Mouse (Mus musculus) intestine, embryonic 16.5 days (tissue): Measurements from ENCODE around the gene Ccnh. TPM values are rescaled to one million over a fixed set of nuclear protein-coding genes. Genes with fewer than 3 reads are reported as not detected.
"Not testable (repeated sequence)": the region's sequence is repeated elsewhere in the genome, so short reads cannot be mapped to it uniquely, and the experiment has no call there.

Experiments used
- ATAC-seq: fragments of 200-750 bp; cut with Nextera tagmentation; 2 replicates; pipeline ENCODE4 v1.8.0; 2017; ENCODE audit warnings: moderate TSS enrichment, moderate library complexity
- H3K27ac ChIP-seq: fragments of 300-500 bp; sonication (generic); 2 replicates; pipeline ENCODE4 v1.5.1; 2014; ENCODE audit warnings: mild to moderate bottlenecking, low read length
- H3K27me3 ChIP-seq: fragments of 300-500 bp; sonication (generic); replicated peaks from 2 replicates; pipeline ENCODE4 v1.6.1; 2014; ENCODE audit warnings: low read length, control low read depth, mixed read lengths; ENCODE audit not compliant: control insufficient read depth, insufficient read depth
- H3K36me3 ChIP-seq: fragments of 300-500 bp; sonication (generic); 2 replicates; pipeline ENCODE4 v1.6.1; 2014; ENCODE audit warnings: low read length, control low read depth; ENCODE audit not compliant: control insufficient read depth, insufficient read depth
- H3K4me1 ChIP-seq: fragments of 300-500 bp; sonication (generic); 2 replicates; pipeline ENCODE4 v1.6.1; 2014; ENCODE audit warnings: low read length, control low read depth, mixed read lengths; ENCODE audit not compliant: control insufficient read depth, insufficient read depth
- H3K4me2 ChIP-seq: fragments of 300-500 bp; sonication (generic); 2 replicates; pipeline ENCODE4 v1.6.1; 2014; ENCODE audit warnings: low read depth, low read length, control low read depth
- H3K4me3 ChIP-seq: fragments of 300-500 bp; sonication (generic); 2 replicates; pipeline ENCODE4 v1.5.1; 2014; ENCODE audit warnings: mild to moderate bottlenecking, low read length
- H3K9ac ChIP-seq: fragments of 300-500 bp; sonication (generic); 2 replicates; pipeline ENCODE4 v1.6.1; 2014; ENCODE audit warnings: low read depth, low read length
- H3K9me3 ChIP-seq: fragments of 300-500 bp; sonication (generic); 2 replicates; pipeline ENCODE4 v1.6.1; 2016; ENCODE audit warnings: low read length, control low read depth; ENCODE audit not compliant: control insufficient read depth
- WGBS: fragments of 180-500 bp; shearing (Covaris S2); extraction: QIAGEN DNeasy Blood & Tissue Kit; methylation state at CpG from one replicate; pipeline ENCODE4 v1.1.7; 2014; 5-methylcytosine and 5-hydroxymethylcytosine counted together
- polyA plus RNA-seq: library from polyadenylated mRNA; unstranded; fragments of >200 nt; fragmentation: Nextera tagmentation; extraction: Ambion mirVana; gene quantifications from 2 replicates; pipeline ENCODE4 v1.2.1, GENCODE M21; 2015

Gene Ccnh
- polyA plus RNA-seq, result 74.5 and 78.2 TPM in 2 replicates

- 1% methylated on average over 44 of the region's 44 CpGs for WGBS
- H3K4me1 ChIP-seq, result no peaks in the 10 kb centered on the region
- H3K27ac ChIP-seq, result peak within 1 kb of the TSS; percentile 73
- no peaks in the 10 kb centered on the region for H3K36me3 ChIP-seq
- ATAC-seq, result peak; percentile 99
- peak within 1 kb of the TSS; percentile 85 for H3K4me3 ChIP-seq
- peak within 1 kb of the TSS; percentile 85 for H3K9ac ChIP-seq
- H3K9me3 ChIP-seq, result no peaks in the 10 kb centered on the region
- H3K27me3 ChIP-seq, result no peaks in the 10 kb centered on the region
- peak within 1 kb of the TSS; percentile 78 for H3K4me2 ChIP-seq
Observed at GRCm38 (mm10) chr13:85188903-85189643, at the start of gene Ccnh. Gene Ccnh (plus strand): TSS chr13:85189408.

- not testable (repeated sequence) for H3K27me3 ChIP-seq, H3K36me3 ChIP-seq, H3K4me3 ChIP-seq, H3K9me3 ChIP-seq, ATAC-seq, H3K4me2 ChIP-seq, H3K4me1 ChIP-seq, H3K27ac ChIP-seq, H3K9ac ChIP-seq
- WGBS, result 90% methylated on average over 16 of the region's 16 CpGs
Observed at GRCm38 (mm10) chr13:85143361-85143760, 45.8 kb upstream of the Ccnh start.

- Histone ChIP-seq H3K9ac (no peak overlapping the region), H3K4me3 (no peak overlapping the region), H3K27me3 (no peaks in the 10 kb centered on the region), H3K27ac (no peak overlapping the region), H3K36me3 (no peaks in the 10 kb centered on the region), H3K9me3 (no peaks in the 10 kb centered on the region), H3K4me2 (no peak overlapping the region), H3K4me1 (no peaks in the 10 kb centered on the region)
- no peak for ATAC-seq
Observed at GRCm38 (mm10) chr13:85146471-85146870, 42.7 kb upstream of the Ccnh start.

GRCm38 (mm10) chr13:85154746-85155145, 34.5 kb upstream of the Ccnh start:
- Histone ChIP-seq H3K27ac (no peak overlapping the region), H3K27me3 (no peaks in the 10 kb centered on the region), H3K4me2 (no peak overlapping the region), H3K4me1 (no peaks in the 10 kb centered on the region), H3K9me3 (no peaks in the 10 kb centered on the region), H3K36me3 (no peaks in the 10 kb centered on the region), H3K9ac (no peak overlapping the region), H3K4me3 (no peak overlapping the region)
- WGBS, result 82% methylated on average over 6 of the region's 6 CpGs
- ATAC-seq, result no peak

- whole genome bisulfite sequencing, result 75% methylated on average over 2 of the region's 2 CpGs
- H3K4me3 ChIP-seq, result no peak overlapping the region
- H3K9me3 ChIP-seq, result no peaks in the 10 kb centered on the region
- H3K4me1 ChIP-seq, result no peaks in the 10 kb centered on the region
- ATAC-seq, result no peak
- no peaks in the 10 kb centered on the region for H3K27me3 ChIP-seq
- H3K4me2 ChIP-seq, result no peak overlapping the region
- H3K27ac ChIP-seq, result no peak overlapping the region
- H3K36me3 ChIP-seq, result no peaks in the 10 kb centered on the region
- H3K9ac ChIP-seq, result no peak overlapping the region
Observed at GRCm38 (mm10) chr13:85159971-85160370, 29.2 kb upstream of the Ccnh start.

GRCm38 (mm10) chr13:85164512-85165124, 24.6 kb upstream of the Ccnh start:
- Histone ChIP-seq H3K4me1 (no peaks in the 10 kb centered on the region), H3K4me3 (no peak overlapping the region), H3K9ac (no peak overlapping the region), H3K27me3 (no peaks in the 10 kb centered on the region), H3K27ac (no peak overlapping the region), H3K4me2 (no peak overlapping the region), H3K9me3 (no peaks in the 10 kb centered on the region), H3K36me3 (no peaks in the 10 kb centered on the region)
- no peak for ATAC-seq
- 38% methylated on average over 4 of the region's 4 CpGs for WGBS

- Histone ChIP-seq H3K4me1 (no peaks in the 10 kb centered on the region), H3K27me3 (no peaks in the 10 kb centered on the region), H3K9me3 (no peaks in the 10 kb centered on the region), H3K27ac (peak overlapping the region; percentile 73), H3K36me3 (no peaks in the 10 kb centered on the region), H3K4me3 (peak overlapping the region; percentile 85), H3K9ac (peak overlapping the region; percentile 85), H3K4me2 (peak overlapping the region; percentile 78)
- 2% methylated on average over 17 of the region's 17 CpGs for WGBS
- peak; percentile 88 for ATAC-seq
Observed at GRCm38 (mm10) chr13:85189644-85190121, 475 bp downstream of the Ccnh start.

- 100% methylated on average over 2 of the region's 2 CpGs for WGBS
- no peak overlapping the region for H3K4me3 ChIP-seq
Observed at GRCm38 (mm10) chr13:85191253-85191652, 2.0 kb downstream of the Ccnh start.

GRCm38 (mm10) chr13:85207493-85207892, 18.3 kb downstream of the Ccnh start:
- no peaks in the 10 kb centered on the region for H3K4me1 ChIP-seq
- no peak overlapping the region for H3K4me2 ChIP-seq
- no peak overlapping the region for H3K9ac ChIP-seq
- H3K4me3 ChIP-seq, result no peak overlapping the region
- H3K36me3 ChIP-seq, result no peaks in the 10 kb centered on the region; the same call in 1 of the 2 replicates
- WGBS, result 71% methylated on average over 2 of the region's 2 CpGs
- no peaks in the 10 kb centered on the region for H3K27me3 ChIP-seq
- no peak for ATAC-seq
- no peak overlapping the region for H3K27ac ChIP-seq
- no peaks in the 10 kb centered on the region for H3K9me3 ChIP-seq

More at GRCm38 (mm10) chr13:85191253-85191652, 2.0 kb downstream of the Ccnh start:
- Histone ChIP-seq H3K27me3 (no peaks in the 10 kb centered on the region), H3K36me3 (no peaks in the 10 kb centered on the region), H3K4me2 (no peak overlapping the region), H3K9me3 (no peaks in the 10 kb centered on the region), H3K4me1 (no peaks in the 10 kb centered on the region), H3K27ac (no peak overlapping the region), H3K9ac (no peak overlapping the region)
- no peak for ATAC-seq
